Mouse (Mus musculus) hindbrain, postnatal 0 days (tissue): ENCODE measurements around the gene Rragd. TPM values are rescaled to one million over a fixed set of nuclear protein-coding genes. Genes with fewer than 3 reads are reported as not detected.
"Not testable (repeated sequence)": the region's sequence is repeated elsewhere in the genome, so short reads cannot be mapped to it uniquely, and the experiment has no call there.

Experiments used
- ATAC-seq: fragments of 200-750 bp; cut with Nextera tagmentation; 2 replicates; pipeline ENCODE4 v1.8.0; 2017; ENCODE audit warnings: mild to moderate bottlenecking, moderate TSS enrichment, moderate library complexity
- DNase-seq: peaks from one replicate; pipeline ENCODE4 v3.0.0-alpha.2; 2015; ENCODE audit warnings: low spot score
- H3K27ac ChIP-seq: fragments of 300-500 bp; sonication (generic); 2 replicates; pipeline ENCODE4 v1.5.1; 2014; ENCODE audit warnings: mild to moderate bottlenecking
- H3K27me3 ChIP-seq: fragments of 300-500 bp; sonication (generic); 2 replicates; pipeline ENCODE4 v1.6.1; 2014; ENCODE audit warnings: low read length, mixed read lengths; ENCODE audit not compliant: insufficient read depth
- H3K36me3 ChIP-seq: fragments of 300-500 bp; sonication (generic); 2 replicates; pipeline ENCODE4 v1.6.1; 2014; ENCODE audit warnings: low read length, mixed read lengths; ENCODE audit not compliant: insufficient read depth
- H3K4me1 ChIP-seq: fragments of 300-500 bp; sonication (generic); 2 replicates; pipeline ENCODE4 v1.6.1; 2014; ENCODE audit warnings: antibody characterized with exemption, low read length, mixed read lengths; ENCODE audit not compliant: insufficient read depth
- H3K4me2 ChIP-seq: fragments of 300-500 bp; sonication (generic); 2 replicates; pipeline ENCODE4 v1.6.1; 2014; ENCODE audit warnings: low read depth, mild to moderate bottlenecking, low read length, moderate library complexity, mixed read lengths
- H3K4me3 ChIP-seq: fragments of 300-500 bp; sonication (generic); 2 replicates; pipeline ENCODE4 v1.5.1; 2014; ENCODE audit warnings: low read length
- H3K9ac ChIP-seq: fragments of 300-500 bp; sonication (generic); replicated peaks from 2 replicates; pipeline ENCODE4 v1.6.1; 2014; ENCODE audit warnings: mild to moderate bottlenecking, low read length, moderate library complexity, mixed read lengths
- H3K9me3 ChIP-seq: fragments of 300-500 bp; sonication (generic); 2 replicates; pipeline ENCODE4 v1.6.1; 2016; ENCODE audit warnings: low read length, mixed read lengths
- CTCF ChIP-seq: IDR thresholded peaks from 2 replicates; pipeline ENCODE4 v1.5.1; 2016; ENCODE audit warnings: antibody characterized with exemption, control low read depth, low read depth
- WGBS: fragments of 180-500 bp; shearing (Covaris S2); extraction: QIAGEN DNeasy Blood & Tissue Kit; methylation state at CpG from one replicate; pipeline ENCODE4 v1.1.7; 2014; 5-methylcytosine and 5-hydroxymethylcytosine counted together
- polyA plus RNA-seq: library from polyadenylated mRNA; unstranded; fragments of >200 nt; fragmentation: Nextera tagmentation; extraction: Ambion mirVana; gene quantifications from 2 replicates; pipeline ENCODE4 v1.2.1, GENCODE M21; 2015
- total RNA-seq: library from RNA; depleted of rRNA; stranded (reverse); fragments of >200 nt; gene quantifications from 2 replicates; pipeline ENCODE4 v1.2.3, GENCODE M21; 2014

The Rragd gene
- total and polyA plus RNA-seq, 2 experiments from 2014 or later: 26.1 to 37.5 TPM

- Histone ChIP-seq H3K4me2 (peak within 1 kb of the TSS; percentile 95), H3K9me3 (no peaks in the 10 kb centered on the region), H3K27me3 (no peaks in the 10 kb centered on the region), H3K36me3 (no peaks in the 10 kb centered on the region), H3K9ac (peak within 1 kb of the TSS; percentile 58), H3K4me1 (no peaks in the 10 kb centered on the region), H3K4me3 (peak within 1 kb of the TSS; percentile 74), H3K27ac (no peak within 1 kb of the TSS)
- peak; percentile 97 for ATAC-seq
- TF ChIP-seq CTCF: peak; percentile 72
- peak; percentile 91 for DNase-seq
- 3% methylated on average over 62 of the region's 66 CpGs for WGBS
Observed at GRCm38 (mm10) chr4:32950356-32951034, 32.3 kb upstream of the Rragd start, which contains the start of gene Ankrd6. Gene Ankrd6, minus strand, starts transcription at chr4:32950841.

DNA sequence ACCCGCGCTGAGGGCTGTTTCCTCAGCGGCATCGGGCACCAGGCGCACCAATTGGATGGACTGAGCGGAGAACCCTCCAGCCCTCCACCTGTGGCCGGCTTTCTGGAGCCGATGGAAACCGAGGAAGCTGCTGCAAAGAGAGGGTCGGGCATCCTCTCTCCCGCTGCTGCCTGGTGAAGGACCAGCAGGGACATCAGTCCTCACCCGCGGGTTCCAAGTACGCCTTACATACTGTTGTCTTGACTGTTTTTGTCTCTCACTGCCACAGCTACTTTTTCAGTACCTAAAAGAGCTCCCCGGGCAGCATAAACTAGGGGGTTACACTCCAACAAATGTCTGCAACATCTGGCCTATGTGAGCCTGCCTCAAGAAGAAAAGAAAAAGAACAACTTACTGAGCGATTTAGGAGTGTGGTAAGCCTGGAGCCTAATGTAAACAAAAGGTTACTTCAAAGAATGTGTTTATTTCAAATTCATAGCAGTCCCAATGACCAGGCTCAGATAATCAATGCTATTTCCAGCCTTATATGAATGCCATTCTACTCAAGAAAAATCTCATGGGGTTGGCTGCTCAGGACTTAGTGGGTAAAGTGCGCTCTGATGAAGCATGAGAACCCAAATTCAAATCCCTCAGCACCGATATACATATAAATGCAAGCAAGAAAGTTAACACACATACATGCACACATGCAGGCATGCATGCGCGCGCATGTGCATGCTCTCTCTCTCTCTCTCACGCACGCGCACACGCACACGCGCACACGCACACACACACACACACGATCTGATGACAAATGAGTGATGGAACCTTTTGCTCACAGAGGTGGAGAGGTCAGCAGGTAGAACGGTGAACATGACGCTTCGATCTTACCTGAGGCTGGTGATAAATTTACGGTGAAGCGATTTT, 31.5 kb upstream of the Rragd start:
- H3K9me3 ChIP-seq: no peaks in the 10 kb centered on the region
- no peaks in the 10 kb centered on the region for H3K4me1 ChIP-seq
- H3K36me3 ChIP-seq: no peaks in the 10 kb centered on the region
- no peak overlapping the region for H3K27ac ChIP-seq
- peak overlapping the region; percentile 74 for H3K4me3 ChIP-seq
- WGBS: 6% methylated on average over 34 of the region's 34 CpGs
- DNase-seq: peak; percentile 54
- TF ChIP-seq CTCF: no peak
- H3K27me3 ChIP-seq: no peaks in the 10 kb centered on the region
- peak overlapping the region; percentile 58 for H3K9ac ChIP-seq
- H3K4me2 ChIP-seq: peak overlapping the region; percentile 95
- ATAC-seq: peak; percentile 69

- Histone ChIP-seq H3K27me3 (no peaks in the 10 kb centered on the region), H3K27ac (no peak overlapping the region), H3K4me3 (no peak overlapping the region), H3K9me3 (no peaks in the 10 kb centered on the region), H3K4me1 (no peaks in the 10 kb centered on the region), H3K9ac (no peak overlapping the region), H3K4me2 (peak overlapping the region; percentile 95; the same call in 1 of the 2 replicates), H3K36me3 (no peaks in the 10 kb centered on the region)
- no peak for TF ChIP-seq CTCF
- no peak for ATAC-seq
- DNase-seq: peak; percentile 23
- 17% methylated on average over 7 of the region's 7 CpGs for WGBS
Observed at GRCm38 (mm10) chr4:32952681-32953080, 30.2 kb upstream of the Rragd start.

- DNase-seq: no peak
- no peaks in the 10 kb centered on the region for H3K4me1 ChIP-seq
- no peaks in the 10 kb centered on the region for H3K27me3 ChIP-seq
- H3K9me3 ChIP-seq: no peaks in the 10 kb centered on the region
- no peak for TF ChIP-seq CTCF
- H3K27ac ChIP-seq: no peak overlapping the region
- H3K4me2 ChIP-seq: no peak overlapping the region
- H3K9ac ChIP-seq: no peak overlapping the region
- H3K36me3 ChIP-seq: no peaks in the 10 kb centered on the region
- WGBS: 31% methylated on average over 2 of the region's 2 CpGs
- ATAC-seq: no peak
- H3K4me3 ChIP-seq: no peak overlapping the region
Observed at GRCm38 (mm10) chr4:32956423-32956822, 26.4 kb upstream of the Rragd start.

DNA sequence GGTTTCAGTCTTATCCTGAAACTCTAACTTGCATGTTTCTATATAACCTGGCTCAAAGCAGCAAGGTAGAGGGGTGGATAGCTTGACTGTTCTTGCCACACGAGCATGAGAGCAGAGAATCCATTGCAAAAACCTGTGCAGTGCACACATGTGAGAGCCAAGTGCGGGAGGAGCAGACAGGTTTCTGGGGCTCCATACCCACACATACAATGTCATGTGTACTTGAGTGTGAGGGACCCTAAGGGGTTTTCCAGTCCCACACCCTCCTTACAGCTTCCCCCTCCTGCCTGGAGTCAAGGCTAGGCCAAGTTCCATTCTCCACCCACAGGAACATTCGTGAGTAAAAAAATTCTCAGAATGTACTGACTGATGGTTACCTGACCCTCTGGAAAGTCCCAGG, 21.4 kb upstream of the Rragd start:
- H3K9me3 ChIP-seq: no peaks in the 10 kb centered on the region
- DNase-seq (no peak), ATAC-seq (no peak)
- no peak overlapping the region for H3K27ac ChIP-seq
- H3K4me3 ChIP-seq: no peak overlapping the region
- WGBS: 85% methylated on average over 3 of the region's 3 CpGs
- TF ChIP-seq CTCF: no peak
- no peak overlapping the region for H3K9ac ChIP-seq
- H3K4me1 ChIP-seq: no peaks in the 10 kb centered on the region
- H3K27me3 ChIP-seq: no peaks in the 10 kb centered on the region
- H3K36me3 ChIP-seq: no peaks in the 10 kb centered on the region
- H3K4me2 ChIP-seq: no peak overlapping the region

GRCm38 (mm10) chr4:32964619-32965018, 18.2 kb upstream of the Rragd start:
- H3K27me3 ChIP-seq, H3K4me3 ChIP-seq, ATAC-seq, DNase-seq, H3K9me3 ChIP-seq, H3K27ac ChIP-seq, H3K36me3 ChIP-seq, H3K4me1 ChIP-seq, H3K9ac ChIP-seq, H3K4me2 ChIP-seq: not testable (repeated sequence)
- 91% methylated on average over 19 of the region's 19 CpGs for WGBS
